Mouse (Mus musculus) left cerebral cortex, adult 2 months (tissue): ENCODE measurements around the gene Atp6v1c2. TPM values are rescaled to one million over a fixed set of nuclear protein-coding genes. Genes with fewer than 3 reads are reported as not detected.
A peak's percentile ranks its signal among the peaks of the same experiment; 100 is the strongest.

Experiments
- DNase-seq, 2 experiments: peaks; one replicate each; pipeline ENCODE4 v3.0.0; 2021 to 2022; ENCODE audit warnings: low spot score in 2 of 2, mixed read lengths in 1 of 2; ENCODE audit errors: extremely low spot score in 1 of 2
- H3K27ac ChIP-seq: fragments of 200-600 bp; 2 replicates; pipeline ENCODE4 v1.8.1; 2022
- H3K4me3 ChIP-seq: fragments of 200-600 bp; 2 replicates; pipeline ENCODE4 v1.8.1; 2022
- CTCF ChIP-seq: fragments of 200-600 bp; IDR thresholded peaks from 2 replicates; pipeline ENCODE4 v1.8.1; 2022; ENCODE audit warnings: antibody characterized with exemption, mild to moderate bottlenecking, moderate library complexity
- intact Hi-C: fragments of 180-260 bp; cut with DNase I; formaldehyde crosslinking; loops from one replicate; pipeline ENCODE4 v1.15.1; 2025
- total RNA-seq, 2 experiments: library from RNA; stranded (reverse); gene quantifications; 2 replicates each; pipeline ENCODE4 v1.2.3; 2021

Gene Atp6v1c2
- total RNA-seq, 2 experiments from 2014 or later: 3.2 to 5.8 TPM

- TF ChIP-seq CTCF: peak; percentile 50
- peak in 1 of 2 experiments; percentile 34 for DNase-seq
- Histone ChIP-seq H3K27ac (no peak overlapping the region), H3K4me3 (no peak overlapping the region)
- intact Hi-C loops: no loop called here
These were observed 29.8 kb upstream of the Atp6v1c2 start for GRCm38 (mm10) chr12:17358981-17359380.

GRCm38 (mm10) chr12:17357795-17358194, 28.6 kb upstream of the Atp6v1c2 start:
- H3K4me3 ChIP-seq: no peak overlapping the region
- intact Hi-C loops: no loop called here
- no peak overlapping the region for H3K27ac ChIP-seq
- no peak for DNase-seq
- TF ChIP-seq CTCF: no peak

- peak; percentile 45 for TF ChIP-seq CTCF
- no peak for DNase-seq
- no peak overlapping the region for H3K27ac ChIP-seq
- no peak overlapping the region for H3K4me3 ChIP-seq
- intact Hi-C loops: no loop called here
These were observed 27.7 kb upstream of the Atp6v1c2 start for GRCm38 (mm10) chr12:17356853-17357252.

- intact Hi-C loops: no loop called here
- TF ChIP-seq CTCF: peak; percentile 27
- DNase-seq: no peak
- Histone ChIP-seq H3K27ac (no peak overlapping the region), H3K4me3 (no peak overlapping the region)
These were observed 20.9 kb upstream of the Atp6v1c2 start for GRCm38 (mm10) chr12:17350106-17350505.

- Histone ChIP-seq H3K27ac (peak within 1 kb of the TSS; percentile 81), H3K4me3 (peak within 1 kb of the TSS; percentile 88)
- intact Hi-C loops: loop anchor here (2.0 to 10.0 kb wide), 2 partner anchors 82 to 534 kb away; partner anchors contain the start of genes E2f6 and Pdia6
- TF ChIP-seq CTCF: no peak
- DNase-seq: peak; percentile 91
These were observed 19.2 kb upstream of the Atp6v1c2 start, which contains the start of gene Nol10 for GRCm38 (mm10) chr12:17348048-17349036. TSS of gene Nol10 (plus strand) at chr12:17348458.

GRCm38 (mm10) chr12:17347327-17348047, 18.3 kb upstream of the Atp6v1c2 start:
- peak overlapping the region; percentile 88 for H3K4me3 ChIP-seq
- intact Hi-C loops: loop anchor here (2.0 to 10.0 kb wide), 2 partner anchors 81 to 533 kb away; partner anchors contain the start of genes E2f6 and Pdia6
- no peak for DNase-seq
- TF ChIP-seq CTCF: no peak
- H3K27ac ChIP-seq: peak overlapping the region; percentile 81

- Histone ChIP-seq H3K27ac (no peak overlapping the region), H3K4me3 (no peak overlapping the region)
- peak; percentile 39 for TF ChIP-seq CTCF
- intact Hi-C loops: no loop called here
- no peak for DNase-seq
These were observed 10.2 kb upstream of the Atp6v1c2 start for GRCm38 (mm10) chr12:17339114-17339905.

GRCm38 (mm10) chr12:17338338-17338737, 9.2 kb upstream of the Atp6v1c2 start:
- DNase-seq: no peak
- TF ChIP-seq CTCF: no peak
- H3K4me3 ChIP-seq: no peak overlapping the region
- intact Hi-C loops: no loop called here
- H3K27ac ChIP-seq: no peak overlapping the region

- intact Hi-C loops: no loop called here
- Histone ChIP-seq H3K27ac (no peak overlapping the region), H3K4me3 (no peak overlapping the region)
- TF ChIP-seq CTCF: no peak
- DNase-seq: no peak
These were observed 4.3 kb upstream of the Atp6v1c2 start for GRCm38 (mm10) chr12:17333459-17333858.

- H3K4me3 ChIP-seq: peak overlapping the region; percentile 44
- intact Hi-C loops: no loop called here
- no peak for TF ChIP-seq CTCF
- DNase-seq: peak; percentile 18 to 24
- H3K27ac ChIP-seq: no peak overlapping the region
These were observed 4.3 kb downstream of the Atp6v1c2 start for GRCm38 (mm10) chr12:17324549-17325470.
